ENCODE assay signal across 8 mouse cellular contexts in the genomic region with DNA sequence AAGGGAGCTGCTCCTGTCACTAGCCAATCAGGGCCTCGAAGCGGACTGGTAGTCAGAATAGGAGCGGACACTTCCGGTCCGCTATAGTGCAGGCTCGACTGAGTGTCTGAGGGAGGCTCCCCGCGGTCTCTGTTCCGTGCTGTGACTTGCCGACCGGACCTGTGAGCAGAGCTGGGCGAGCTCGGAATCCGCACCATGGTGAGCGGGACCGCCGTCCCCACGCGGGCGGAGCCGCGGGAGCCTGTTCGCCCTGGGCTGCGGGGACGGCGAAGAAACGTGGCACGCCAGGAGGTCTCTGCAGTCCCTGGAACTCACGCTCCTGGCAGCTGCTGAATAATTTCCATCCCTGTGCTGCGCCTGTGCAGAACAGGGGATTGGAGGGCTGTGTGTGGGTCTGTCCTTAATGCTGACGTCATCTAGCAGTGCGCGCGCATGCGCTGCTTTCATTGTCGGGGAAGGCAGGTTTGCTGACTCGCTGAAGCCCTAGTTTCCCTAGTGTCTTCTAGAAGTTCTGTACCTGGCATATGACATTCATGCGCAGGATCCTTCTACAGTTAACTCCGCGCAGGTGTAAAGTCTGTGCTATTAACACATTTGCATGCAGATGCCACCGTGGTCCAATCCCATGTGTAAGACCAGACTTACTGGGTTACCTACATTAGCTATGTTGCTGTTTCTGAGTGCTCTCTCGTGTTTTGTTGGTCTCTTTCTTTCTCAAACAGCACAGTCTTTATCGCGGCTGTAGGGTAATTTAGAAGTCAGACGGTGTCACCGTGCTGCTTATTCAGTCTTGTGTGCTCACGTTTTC. TPM values are rescaled to one million over a fixed set of nuclear protein-coding genes. Genes with fewer than 3 reads are reported as not detected.
DNase-seq lines count a peak whose midpoint lies in the region; ATAC-seq and TF ChIP-seq lines count a peak whose summit lies in the region.

No protein-coding gene starts in this region.

- TF ChIP-seq POLR2A in brain, embryonic 14.5 days (IDR thresholded peaks at IDR 0.05; ENCODE audit: borderline replicate concordance, extremely low read depth, insufficient read depth, insufficient read length, poor library complexity, severe bottlenecking): peak; percentile 63; the same call in 1 of the 2 replicates

- ATAC-seq in heart, embryonic 12.5 days (ENCODE audit: insufficient number of reproducible peaks, low FRiP score): peak; percentile 97
- ATAC-seq in kidney, embryonic 16.5 days (ENCODE audit: low FRiP score, low TSS enrichment): peak; percentile 100
- peak; percentile 71 for ATAC-seq in monocyte, adult 5-6 weeks (replicated peaks; ENCODE audit: insufficient number of reproducible peaks, low FRiP score, low TSS enrichment, poor library complexity, severe bottlenecking)

- peak overlapping the region; percentile 74 for H3K9ac ChIP-seq in heart, embryonic 12.5 days
- peak overlapping the region; percentile 83 for H3K9ac ChIP-seq in kidney, embryonic 16.5 days (replicated peaks; ENCODE audit: low read length)

- H3K36me3 ChIP-seq in heart, embryonic 12.5 days: no peaks in the 10 kb centered on the region
- H3K36me3 ChIP-seq in kidney, embryonic 16.5 days (ENCODE audit: insufficient read depth, low read length): no peaks in the 10 kb centered on the region

- H3K4me2 ChIP-seq in heart, embryonic 12.5 days: peak overlapping the region; percentile 68
- peak overlapping the region; percentile 72 for H3K4me2 ChIP-seq in kidney, embryonic 16.5 days (replicated peaks; ENCODE audit: low read depth, low read length)

- peaks cover 4% of the 10 kb centered on the region; the same call in 1 of the 2 replicates for H3K9me3 ChIP-seq in heart, embryonic 12.5 days (replicated peaks)
- H3K9me3 ChIP-seq in kidney, embryonic 16.5 days (ENCODE audit: low read length): no peaks in the 10 kb centered on the region

- DNase-seq in CD4-positive, CD25-positive, alpha-beta regulatory T cell, adult 2 months (ENCODE audit: low read depth, low spot score): peak; percentile 86
- DNase-seq in brain, embryonic 14.5 days (ENCODE audit: low read depth): peak; percentile 98
- DNase-seq in fat pad, adult 2 months (ENCODE audit: extremely low read depth, low read depth, low spot score): peak; percentile 19
- peak; percentile 77 for DNase-seq in liver
- DNase-seq in spleen, postnatal 36 days (ENCODE audit: low spot score in 2 of 2): peak; percentile 63 to 70

- no peak for TF ChIP-seq CTCF in brain, embryonic 14.5 days (IDR thresholded peaks at IDR 0.05; ENCODE audit: borderline replicate concordance, extremely low read depth, insufficient read depth, insufficient read length)

- H3K27me3 ChIP-seq in heart, embryonic 12.5 days (replicated peaks): no peaks in the 10 kb centered on the region
- no peaks in the 10 kb centered on the region for H3K27me3 ChIP-seq in kidney, embryonic 16.5 days (ENCODE audit: insufficient read depth, low read length)

- peak overlapping the region; percentile 58 for H3K4me3 ChIP-seq in heart, embryonic 12.5 days
- peak overlapping the region; percentile 71 for H3K4me3 ChIP-seq in kidney, embryonic 16.5 days (ENCODE audit: low read length)

- H3K27ac ChIP-seq in heart, embryonic 12.5 days (ENCODE audit: poor library complexity, severe bottlenecking): peak overlapping the region; percentile 84
- peak overlapping the region; percentile 98 for H3K27ac ChIP-seq in kidney, embryonic 16.5 days (ENCODE audit: low read length)

- 5% methylated on average over 47 of the region's 47 CpGs for WGBS in heart, embryonic 12.5 days
- 4% methylated on average over 47 of the region's 47 CpGs for whole genome bisulfite sequencing in kidney, embryonic 16.5 days

- H3K4me1 ChIP-seq in heart, embryonic 12.5 days (replicated peaks): 0 out of 2 replicates have a peak, but pooled peaks cover 3% of the 10 kb centered on the region
- H3K4me1 ChIP-seq in kidney, embryonic 16.5 days (ENCODE audit: insufficient read depth, low read length): 0 out of 2 replicates have a peak, but pooled peaks cover 6% of the 10 kb centered on the region

RNA-seq across cellular contexts. Expression of a gene that starts 50.6 kb away (rescaled TPM):
- polyA plus RNA-seq in brain, embryonic 14.5 days (2012; rRNA removed): 2.6 and 3.6 TPM in 2 replicates
- 4.4 and 4.5 TPM in 2 replicates for polyA plus RNA-seq in heart, embryonic 12.5 days (2016; fragmentation: Nextera tagmentation; extraction: Ambion mirVana)
- 6.2 and 7.0 TPM in 2 replicates for polyA plus RNA-seq in kidney, embryonic 16.5 days (2015; fragmentation: Nextera tagmentation; extraction: Ambion mirVana)
- total RNA-seq in monocyte, adult 5-6 weeks (2017): 4.5 to 10.8 TPM (median 6.6 TPM) in 3 replicates

Comparison
In these comparisons a context has a peak if more than half of its experiments do, and no peak if none do; other contexts are left out.
1. Peak in every context shown above with its lines: DNase-seq, ATAC-seq, H3K4me3 ChIP-seq and H3K27ac ChIP-seq.
2. DNase-seq: peak in every context shown above with its lines; median percentile 98 in brain, embryonic 14.5 days; 86 in CD4-positive, CD25-positive, alpha-beta regulatory T cell, adult 2 months; 77 in liver; 66 in spleen, postnatal 36 days; 19 in fat pad, adult 2 months.